Mouse (Mus musculus) small intestine, adult 2 months (tissue): ENCODE data around the gene Hist1h2bb. TPM values are rescaled to one million over a fixed set of nuclear protein-coding genes. Genes with fewer than 3 reads are reported as not detected.
A peak's percentile ranks its signal among the peaks of the same experiment; 100 is the strongest.

ENCODE experiments used
- H3K27ac ChIP-seq: fragments of 200-500 bp; 2 replicates; pipeline ENCODE4 v1.5.1; 2012; ENCODE audit warnings: low read depth, low read length, control low read depth, inconsistent platforms; ENCODE audit not compliant: insufficient read depth
- H3K27me3 ChIP-seq: fragments of 200-500 bp; 2 replicates; pipeline ENCODE4 v1.6.1; 2012; ENCODE audit warnings: mild to moderate bottlenecking, moderate library complexity, low read length, inconsistent platforms; ENCODE audit not compliant: control insufficient read depth, insufficient read depth
- H3K36me3 ChIP-seq: fragments of 200-500 bp; 2 replicates; pipeline ENCODE4 v1.6.1; 2012; ENCODE audit warnings: mild to moderate bottlenecking, low read length, control low read depth, inconsistent platforms; ENCODE audit not compliant: control insufficient read depth, insufficient read depth
- H3K4me1 ChIP-seq: fragments of 200-500 bp; 2 replicates; pipeline ENCODE4 v1.6.1; 2012; ENCODE audit warnings: low read length, inconsistent platforms, mixed read lengths; ENCODE audit not compliant: control insufficient read depth, insufficient read depth, insufficient read length
- H3K4me3 ChIP-seq: fragments of 200-500 bp; 2 replicates; pipeline ENCODE4 v1.5.1; 2012; ENCODE audit warnings: low read depth, mild to moderate bottlenecking, control low read depth, inconsistent platforms, low read length, moderate library complexity
- CTCF ChIP-seq: fragments of 200-500 bp; IDR thresholded peaks from 2 replicates; pipeline ENCODE4 v1.5.1; 2012; ENCODE audit warnings: low read depth, mild to moderate bottlenecking, control low read depth, inconsistent platforms, low read length, moderate library complexity, mixed read lengths; ENCODE audit not compliant: insufficient replicate concordance, insufficient read length; ENCODE audit errors: extremely low read depth
- POLR2A ChIP-seq: fragments of 200-500 bp; IDR thresholded peaks from 2 replicates; pipeline ENCODE4 v1.6.1; 2012; ENCODE audit warnings: low read depth, mild to moderate bottlenecking, control low read depth, inconsistent platforms, low read length, moderate library complexity
- WGBS: fragments of 180-500 bp; shearing (Covaris S2); methylation state at CpG from one replicate; pipeline ENCODE4 v1.1.7; 2018; 5-methylcytosine and 5-hydroxymethylcytosine counted together
- polyA plus RNA-seq: library from polyadenylated mRNA; depleted of rRNA; stranded (reverse); fragments of >200 nt; gene quantifications from 2 replicates; pipeline ENCODE4 v1.2.3, GENCODE M21; 2012

Hist1h2bb gene
- polyA plus RNA-seq, 1 experiment = 17.8 TPM

GRCm38 (mm10) chr13:23739922-23740252, 6.6 kb upstream of the Hist1h2bb start:
- Histone ChIP-seq H3K27me3 (no peaks in the 10 kb centered on the region), H3K4me3 (peak overlapping the region; percentile 81), H3K4me1 (no peaks in the 10 kb centered on the region), H3K36me3 (no peaks in the 10 kb centered on the region), H3K27ac (peak overlapping the region; percentile 99)
- TF ChIP-seq CTCF (no peak), POLR2A (no peak)
- under 1% methylated on average over 14 of the region's 14 CpGs for WGBS

- no peak for TF ChIP-seq POLR2A
- no peak for TF ChIP-seq CTCF
Measured at GRCm38 (mm10) chr13:23740256-23740840, 6.2 kb upstream of the Hist1h2bb start.

DNA sequence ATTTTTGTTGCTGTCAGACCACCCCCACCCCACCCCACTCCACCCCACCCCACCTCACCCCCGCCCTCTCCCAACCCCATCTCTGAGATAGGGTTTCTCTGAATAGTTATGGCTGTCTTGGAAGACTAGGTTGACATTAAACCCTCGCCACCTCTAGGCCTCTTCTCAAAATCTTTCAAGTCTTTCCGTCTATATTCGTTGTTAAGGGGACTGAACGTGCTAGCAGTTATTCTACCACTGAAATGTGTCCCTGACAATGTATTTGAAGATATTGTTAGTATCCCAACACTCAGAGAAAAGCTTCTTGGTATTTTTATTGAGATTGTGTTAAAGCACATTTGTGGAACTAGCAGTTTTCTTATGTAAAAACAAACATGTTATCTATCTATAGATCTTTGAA, 5.6 kb upstream of the Hist1h2bb start:
- WGBS = 63% methylated on average over 5 of the region's 5 CpGs

More at GRCm38 (mm10) chr13:23740256-23740840, 6.2 kb upstream of the Hist1h2bb start:
- Histone ChIP-seq H3K4me1 (no peaks in the 10 kb centered on the region), H3K27ac (peak overlapping the region; percentile 99), H3K27me3 (no peaks in the 10 kb centered on the region), H3K36me3 (no peaks in the 10 kb centered on the region), H3K4me3 (no peak overlapping the region)
- 13% methylated on average over 13 of the region's 13 CpGs for WGBS

DNA sequence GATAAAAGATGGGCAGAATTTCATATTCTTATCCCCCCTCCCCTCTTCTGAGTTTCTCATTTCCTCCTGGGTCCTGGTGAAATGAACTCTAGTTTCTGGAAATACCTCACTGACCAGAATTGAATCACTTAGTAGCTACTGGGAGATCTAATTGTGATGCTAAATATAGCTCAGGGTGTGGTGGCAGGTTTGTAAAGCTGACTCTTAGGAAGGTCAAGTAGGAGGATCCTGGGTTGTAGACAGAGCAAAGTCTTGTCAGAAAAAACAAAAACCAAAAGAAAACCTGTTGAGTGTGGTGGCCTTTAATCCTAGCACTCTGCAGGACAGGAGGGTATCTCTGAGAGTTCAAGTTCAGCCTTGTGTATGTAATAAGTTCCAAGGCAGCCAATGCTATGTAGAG, 4.5 kb upstream of the Hist1h2bb start:
- TF ChIP-seq POLR2A (no peak), CTCF (no peak)
- Histone ChIP-seq H3K27ac (peak overlapping the region; percentile 66; the same call in 1 of the 2 replicates), H3K4me1 (no peaks in the 10 kb centered on the region), H3K4me3 (no peak overlapping the region), H3K27me3 (no peaks in the 10 kb centered on the region), H3K36me3 (no peaks in the 10 kb centered on the region)

More for the DNA sequence above, 5.6 kb upstream of the Hist1h2bb start:
- TF ChIP-seq CTCF (no peak), POLR2A (no peak)
- Histone ChIP-seq H3K4me3 (no peak overlapping the region), H3K4me1 (no peaks in the 10 kb centered on the region), H3K27me3 (no peaks in the 10 kb centered on the region), H3K27ac (no peak overlapping the region), H3K36me3 (no peaks in the 10 kb centered on the region)

GRCm38 (mm10) chr13:23743215-23743614, 3.3 kb upstream of the Hist1h2bb start:
- TF ChIP-seq POLR2A (no peak), CTCF (no peak)
- Histone ChIP-seq H3K4me3 (no peak overlapping the region), H3K27me3 (no peaks in the 10 kb centered on the region), H3K36me3 (no peaks in the 10 kb centered on the region), H3K4me1 (no peaks in the 10 kb centered on the region), H3K27ac (no peak overlapping the region)
- WGBS = 89% methylated on average over 5 of the region's 5 CpGs

- no peak for TF ChIP-seq POLR2A
- TF ChIP-seq CTCF = no peak
- H3K4me3 ChIP-seq = no peak overlapping the region
- 50% methylated on average over 4 of the region's 4 CpGs for WGBS
- H3K27me3 ChIP-seq = no peaks in the 10 kb centered on the region
- no peaks in the 10 kb centered on the region for H3K36me3 ChIP-seq
- H3K27ac ChIP-seq = no peak overlapping the region
- H3K4me1 ChIP-seq = no peaks in the 10 kb centered on the region
Measured at GRCm38 (mm10) chr13:23743963-23744362, 2.6 kb upstream of the Hist1h2bb start.

DNA sequence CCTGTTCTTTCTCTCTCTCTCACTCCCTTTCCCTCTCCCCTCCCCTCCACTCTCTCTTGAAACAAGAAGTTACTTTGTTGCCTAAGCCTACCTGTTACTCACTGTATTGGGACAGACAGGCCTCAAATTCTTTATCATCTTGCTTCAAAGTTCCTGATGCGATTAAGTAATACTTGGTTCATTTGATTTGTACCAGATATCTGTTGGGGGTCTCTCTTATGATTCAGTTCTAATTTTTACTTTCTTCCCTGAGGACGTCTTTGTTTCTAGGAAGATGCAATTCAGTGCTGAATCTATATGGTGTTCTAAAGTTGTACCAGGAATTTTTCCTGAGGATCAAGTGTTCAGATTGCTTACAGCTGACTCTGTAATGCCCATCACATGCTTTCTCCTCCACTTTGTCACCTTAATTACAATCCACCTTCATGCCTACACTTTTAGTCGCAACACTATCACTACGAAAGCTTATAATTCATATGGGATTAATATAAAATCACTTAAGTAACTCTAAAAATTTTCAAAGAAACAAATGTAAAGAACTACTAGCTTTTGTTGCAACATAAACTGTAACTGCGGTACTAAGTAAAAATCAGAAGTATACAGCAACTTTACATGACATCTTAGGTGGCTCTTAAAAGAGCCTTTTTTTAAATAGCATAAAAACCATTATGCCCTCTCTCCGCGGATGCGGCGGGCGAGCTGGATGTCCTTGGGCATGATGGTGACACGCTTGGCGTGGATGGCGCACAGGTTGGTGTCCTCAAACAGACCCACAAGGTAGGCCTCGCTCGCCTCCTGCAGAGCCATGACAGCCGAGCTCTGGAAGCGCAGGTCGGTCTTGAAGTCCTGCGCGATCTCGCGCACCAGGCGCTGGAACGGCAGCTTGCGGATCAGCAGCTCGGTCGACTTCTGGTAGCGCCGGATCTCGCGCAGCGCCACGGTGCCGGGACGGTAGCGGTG, 1.8 kb upstream of the Hist1h2bb start:
- no peaks in the 10 kb centered on the region for H3K27me3 ChIP-seq
- no peaks in the 10 kb centered on the region for H3K4me1 ChIP-seq
- TF ChIP-seq POLR2A (no peak), CTCF (no peak)
- H3K36me3 ChIP-seq = no peaks in the 10 kb centered on the region
- H3K27ac ChIP-seq = no peak overlapping the region
- 3% methylated on average over 32 of the region's 36 CpGs for WGBS
- H3K4me3 ChIP-seq = peak overlapping the region; percentile 64
